Mouse (Mus musculus): Measurements from ENCODE around the gene Pctp.

The Pctp gene

DNA sequence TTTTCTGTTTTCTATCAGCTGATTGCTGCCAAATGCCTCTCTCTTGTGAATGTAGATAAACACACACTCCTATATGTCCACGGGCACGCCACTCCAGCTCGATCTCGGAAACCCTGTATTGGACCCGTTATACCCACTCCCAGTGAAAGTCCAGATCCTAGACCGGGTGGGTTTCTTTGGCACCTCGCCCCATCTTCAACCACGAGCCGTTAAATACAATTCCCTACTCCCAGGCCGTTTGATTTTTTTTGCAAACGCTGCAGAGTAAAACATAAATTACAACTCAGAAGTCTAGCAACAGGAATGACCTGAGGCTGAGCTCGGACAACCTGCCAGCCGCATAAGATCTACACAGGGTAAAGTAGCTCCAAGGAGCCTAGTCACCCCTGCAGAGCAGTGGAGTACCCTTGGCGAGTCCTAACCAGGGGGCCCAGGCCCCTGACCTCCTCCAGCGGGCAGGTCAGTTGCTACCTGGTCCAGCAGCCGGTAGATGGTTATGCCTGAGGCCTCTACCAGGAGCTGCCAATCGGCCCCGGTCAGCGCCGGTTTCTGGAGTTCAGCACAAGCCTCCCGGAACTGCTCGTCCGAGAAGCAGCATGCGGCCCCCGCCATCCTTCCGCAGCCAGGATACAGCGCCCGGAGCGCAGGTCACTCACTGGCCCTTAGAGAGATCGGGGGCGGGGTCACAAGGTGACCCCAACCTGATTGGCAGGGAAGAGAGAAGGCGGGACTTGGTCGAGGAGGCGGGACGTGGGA, at the start of gene Pctp:
Pctp (minus strand) TSS at position 664 of the 756 bp plus-strand sequence.
- DNase-seq (ENCODE audit: low spot score in 2 of 2): peak; percentile 74 to 77

- no peak for DNase-seq (ENCODE audit: low spot score in 2 of 2)
Measured at GRCm38 (mm10) chr11:90050016-90050415, 47.3 kb upstream of the Pctp start.

GRCm38 (mm10) chr11:90047271-90047670, 44.6 kb upstream of the Pctp start:
- no peak for DNase-seq (ENCODE audit: low spot score in 2 of 2)

GRCm38 (mm10) chr11:90046211-90046610, 43.5 kb upstream of the Pctp start:
- no peak for DNase-seq (ENCODE audit: low spot score in 2 of 2)

DNA sequence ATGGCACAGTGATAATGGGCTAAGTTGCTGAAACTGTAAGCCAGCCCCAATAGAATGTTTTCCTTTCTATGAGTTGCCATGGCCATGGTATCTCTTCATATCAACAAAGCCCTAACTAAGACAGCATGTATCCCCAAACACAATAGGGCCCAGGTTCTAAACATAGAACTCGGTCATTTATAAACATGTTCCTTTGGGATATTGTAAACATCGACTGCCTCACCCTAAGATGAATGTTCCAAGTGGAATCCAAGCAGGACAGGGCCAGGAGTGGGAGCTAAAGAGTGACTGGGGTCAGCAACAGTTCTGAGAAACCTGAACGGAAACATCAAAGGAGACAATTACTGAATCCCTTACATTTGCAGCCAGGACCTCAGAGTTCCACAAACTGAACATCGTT, 41.8 kb upstream of the Pctp start:
- DNase-seq (ENCODE audit: low spot score in 2 of 2): no peak

GRCm38 (mm10) chr11:90038022-90038421, 35.3 kb upstream of the Pctp start:
- DNase-seq (ENCODE audit: low spot score in 2 of 2): no peak

DNA sequence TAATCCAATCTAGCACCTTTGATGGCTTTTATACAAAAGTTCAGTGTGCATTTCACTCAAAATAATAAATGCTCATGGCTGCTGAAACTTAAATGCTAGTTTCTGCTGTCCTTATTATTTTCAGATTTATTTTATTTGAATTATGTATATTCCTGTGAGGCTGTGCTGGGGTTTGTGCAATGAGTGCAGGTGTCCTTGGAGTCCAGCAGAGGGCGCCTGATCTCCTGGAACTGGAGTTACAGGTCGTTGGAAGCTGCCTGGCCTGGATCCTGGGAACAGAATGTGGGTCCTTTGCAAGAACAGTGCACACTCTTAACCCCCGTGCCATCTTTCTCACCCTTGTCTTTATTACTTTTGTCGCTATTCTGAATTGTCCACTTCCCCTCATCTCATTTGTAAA, 33.7 kb upstream of the Pctp start:
- no peak for DNase-seq (ENCODE audit: low spot score in 2 of 2)

GRCm38 (mm10) chr11:90035532-90035931, 32.8 kb upstream of the Pctp start:
- DNase-seq (ENCODE audit: low spot score in 2 of 2): peak in 1 of 2 experiments; percentile 33

DNA sequence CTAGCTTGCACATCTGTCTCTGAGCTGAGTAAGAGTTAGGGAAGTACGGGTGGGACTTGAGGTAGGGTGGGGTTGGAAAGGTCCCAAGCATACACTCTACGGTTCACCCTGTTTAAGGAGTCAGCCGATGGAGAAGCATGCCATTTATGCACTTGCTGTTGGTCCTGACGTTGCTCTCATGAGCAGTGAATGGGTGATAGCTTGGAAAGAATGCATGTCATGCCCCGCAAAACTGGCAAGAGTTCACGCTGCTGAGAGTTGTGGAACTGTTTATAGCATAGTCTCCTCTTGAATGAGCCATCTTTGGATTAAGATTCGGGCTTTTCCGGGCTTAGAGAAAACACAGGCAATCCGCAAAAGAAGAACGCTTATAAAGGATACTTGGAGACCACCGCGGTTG, 32.0 kb upstream of the Pctp start:
- no peak for DNase-seq (ENCODE audit: low spot score in 2 of 2)

DNA sequence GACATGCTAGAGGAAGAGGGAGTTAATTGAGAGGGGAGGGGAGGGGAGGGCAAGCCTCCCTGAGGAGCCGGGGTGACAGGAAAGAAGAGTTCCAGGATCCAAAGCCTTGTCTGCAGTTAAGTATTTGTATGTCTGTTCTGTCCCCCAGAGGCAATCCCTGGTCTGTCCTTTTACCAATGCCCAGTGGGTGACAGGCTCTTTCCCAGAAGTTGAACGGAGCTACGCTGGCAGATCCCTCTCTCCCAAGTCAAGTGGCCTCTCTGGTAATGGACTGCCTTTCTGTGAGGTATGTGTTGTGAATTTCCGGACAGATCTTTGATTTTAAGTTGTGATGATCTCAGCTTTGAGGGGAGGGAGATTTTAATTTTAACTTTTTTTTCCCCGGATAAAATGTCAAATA, 30.7 kb upstream of the Pctp start:
- DNase-seq (ENCODE audit: low spot score in 2 of 2): no peak

DNA sequence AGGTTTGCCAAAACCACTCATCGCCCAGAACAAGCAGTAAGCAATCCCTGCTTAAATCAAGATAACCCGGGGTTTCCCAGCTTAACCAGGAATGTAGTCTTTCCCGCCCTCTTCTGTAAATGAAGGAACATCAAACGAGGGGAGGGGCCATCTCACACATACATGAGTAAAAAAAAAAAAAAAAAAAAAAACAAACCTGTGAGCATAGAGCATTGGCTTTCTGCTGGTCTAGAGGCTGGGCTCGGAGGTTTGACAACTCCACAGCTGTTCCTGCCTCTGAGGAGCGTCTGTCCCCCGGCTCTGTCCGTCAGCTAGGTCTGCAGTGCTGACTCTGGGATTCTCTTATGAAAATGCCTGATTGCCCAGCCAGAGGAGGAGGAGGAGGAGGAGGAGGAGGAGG, 30.1 kb upstream of the Pctp start:
- DNase-seq (ENCODE audit: low spot score in 2 of 2): no peak

DNA sequence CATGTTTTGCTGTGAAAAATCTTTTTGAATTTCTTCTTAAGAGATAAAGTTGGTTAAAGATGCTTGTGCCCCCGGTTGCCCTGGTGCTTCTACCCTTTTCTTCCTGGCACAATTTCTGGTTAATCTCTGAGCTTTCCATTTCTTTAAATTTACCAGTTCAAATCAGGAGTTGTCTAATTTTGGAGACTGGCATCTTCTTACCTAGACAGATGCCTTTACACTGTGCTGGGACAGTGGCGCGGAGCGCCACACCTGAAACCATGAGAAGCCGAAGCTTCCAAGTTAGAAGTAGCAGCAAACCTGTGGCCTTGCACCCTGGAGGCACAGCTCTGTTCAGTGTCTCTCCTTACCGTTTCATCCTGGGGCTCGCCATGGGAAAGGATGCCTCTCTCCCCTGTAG, 28.4 kb upstream of the Pctp start:
- no peak for DNase-seq (ENCODE audit: low spot score in 2 of 2)

GRCm38 (mm10) chr11:90030557-90030956, 27.9 kb upstream of the Pctp start:
- DNase-seq (ENCODE audit: low spot score in 2 of 2): peak in 1 of 2 experiments; percentile 29

- no peak for DNase-seq (ENCODE audit: low spot score in 2 of 2)
Measured at GRCm38 (mm10) chr11:90029841-90030398, 27.2 kb upstream of the Pctp start, which contains the start of gene Tmem100. Gene Tmem100, plus strand, starts transcription at chr11:90030348.

DNA sequence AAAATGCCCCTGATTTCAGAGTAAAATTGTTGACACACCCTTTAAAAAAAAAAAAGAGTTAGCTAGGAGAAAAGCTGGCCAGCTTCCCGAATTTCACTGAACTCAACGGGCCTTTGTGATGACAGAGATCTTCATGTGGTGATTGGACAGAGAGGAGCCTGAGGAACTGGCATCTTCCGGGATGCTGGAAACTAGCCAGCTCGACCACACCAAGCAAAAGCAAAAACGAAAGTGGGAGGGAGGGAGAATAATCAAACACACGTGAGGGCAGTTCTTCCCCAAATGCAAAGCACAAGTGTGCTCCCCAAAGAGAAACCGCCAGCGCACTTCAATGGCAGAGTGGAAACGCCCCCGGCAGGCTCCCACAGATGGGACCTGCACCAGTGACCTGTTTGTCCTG, 26.7 kb upstream of the Pctp start:
- DNase-seq (ENCODE audit: low spot score in 2 of 2): peak in 1 of 2 experiments; percentile 31

GRCm38 (mm10) chr11:90028746-90029145, 26.1 kb upstream of the Pctp start:
- DNase-seq (ENCODE audit: low spot score in 2 of 2): no peak

DNA sequence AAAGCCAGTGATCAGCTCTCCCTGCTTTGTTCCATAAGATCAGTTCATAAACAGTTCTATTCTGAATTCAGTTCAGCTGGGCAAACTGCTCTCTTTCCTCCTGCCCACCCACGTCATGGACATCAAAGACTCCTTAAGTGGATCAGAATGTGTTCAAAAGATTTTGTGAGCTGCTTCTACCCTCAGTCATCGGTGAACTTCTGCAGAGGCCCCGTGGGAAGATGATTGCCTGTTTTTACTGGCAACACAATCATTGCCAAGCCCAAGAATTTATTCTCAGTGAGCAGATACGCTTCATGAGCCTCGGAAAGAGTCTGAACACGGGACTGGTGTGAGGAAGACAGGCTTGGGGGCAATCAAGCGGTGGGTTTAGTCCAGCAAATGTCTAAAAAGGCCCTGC, 24.5 kb upstream of the Pctp start:
- DNase-seq (ENCODE audit: low spot score in 2 of 2): no peak

GRCm38 (mm10) chr11:90026802-90027174, 24.1 kb upstream of the Pctp start:
- no peak for DNase-seq (ENCODE audit: low spot score in 2 of 2)

DNA sequence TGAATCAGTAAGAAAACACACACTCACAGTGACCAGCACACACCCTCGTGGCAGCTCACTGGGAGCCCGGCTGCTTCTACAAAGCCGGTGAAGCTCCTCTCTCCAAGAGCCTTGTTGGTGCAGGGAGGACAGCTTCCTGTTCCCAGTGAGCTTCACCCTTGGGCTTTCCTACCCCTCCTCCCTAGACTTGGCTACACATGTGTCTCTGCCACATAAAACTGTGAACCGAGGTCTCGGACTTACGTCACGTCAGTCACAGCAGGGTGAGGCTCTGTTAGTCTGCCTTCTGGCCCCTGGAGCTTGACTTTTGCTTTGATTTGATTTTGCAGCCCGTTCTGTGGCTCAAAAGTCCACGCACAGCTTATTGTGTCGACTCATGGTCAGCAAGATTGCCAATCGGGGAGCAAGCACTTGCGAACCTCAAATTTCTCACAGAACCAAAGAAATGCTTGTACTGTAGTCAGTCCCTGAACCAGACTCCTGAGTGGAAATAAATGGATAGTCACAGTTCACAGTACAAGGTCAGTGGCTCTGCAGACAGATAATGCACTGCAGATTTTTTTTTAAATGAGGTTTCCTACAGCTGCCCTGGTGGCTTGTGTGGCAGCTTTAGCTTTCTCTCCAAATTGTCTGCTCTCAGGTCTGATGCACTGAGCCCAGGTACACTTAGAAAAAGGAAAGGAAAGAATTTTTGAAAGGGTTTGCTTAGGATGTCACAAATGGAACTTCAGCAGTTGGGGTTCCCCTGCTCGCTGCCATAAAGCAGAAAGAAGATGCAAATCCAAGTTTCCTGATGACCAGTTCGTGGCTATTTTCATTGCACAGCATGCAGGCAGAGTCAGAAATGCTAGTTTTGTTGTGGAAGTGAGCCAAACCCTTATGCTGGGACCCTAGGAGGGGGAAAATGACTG, 23.5 kb upstream of the Pctp start:
- DNase-seq (ENCODE audit: low spot score in 2 of 2): no peak

GRCm38 (mm10) chr11:90019161-90019560, 16.5 kb upstream of the Pctp start:
- DNase-seq (ENCODE audit: low spot score in 2 of 2): no peak

GRCm38 (mm10) chr11:90015281-90015680, 12.6 kb upstream of the Pctp start:
- DNase-seq (ENCODE audit: low spot score in 2 of 2): no peak

DNA sequence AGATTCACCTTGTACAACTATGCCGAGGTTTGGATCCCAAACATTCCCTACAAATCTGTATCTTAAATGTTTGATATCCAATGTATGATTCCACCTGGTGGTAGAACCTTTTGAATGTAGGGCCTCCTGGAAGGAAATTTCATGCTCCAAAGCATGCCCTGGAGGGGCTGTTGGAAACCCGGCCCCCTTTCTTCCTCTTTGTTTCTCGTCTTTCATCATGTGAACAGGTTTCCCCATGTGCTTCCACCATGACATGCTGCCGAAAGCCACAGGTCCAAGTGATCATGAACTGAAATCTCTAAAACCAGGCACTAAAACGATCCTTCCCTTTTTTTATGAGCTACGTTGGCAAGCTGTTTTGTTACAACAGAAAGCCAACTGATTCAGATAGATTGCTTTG, 11.0 kb upstream of the Pctp start:
- DNase-seq (ENCODE audit: low spot score in 2 of 2): no peak

Data from urinary bladder, adult 18-20 months (tissue).